Mouse (Mus musculus): Measurements from ENCODE around the gene Naa80. TPM values are rescaled to one million over a fixed set of nuclear protein-coding genes. Genes with fewer than 3 reads are reported as not detected.
"Not testable (repeated sequence)": the region's sequence is repeated elsewhere in the genome, so short reads cannot be mapped to it uniquely, and the experiment has no call there.

Gene Naa80
- polyA plus RNA-seq, 1 experiment from 2014 or later, result 14.7 TPM

DNA sequence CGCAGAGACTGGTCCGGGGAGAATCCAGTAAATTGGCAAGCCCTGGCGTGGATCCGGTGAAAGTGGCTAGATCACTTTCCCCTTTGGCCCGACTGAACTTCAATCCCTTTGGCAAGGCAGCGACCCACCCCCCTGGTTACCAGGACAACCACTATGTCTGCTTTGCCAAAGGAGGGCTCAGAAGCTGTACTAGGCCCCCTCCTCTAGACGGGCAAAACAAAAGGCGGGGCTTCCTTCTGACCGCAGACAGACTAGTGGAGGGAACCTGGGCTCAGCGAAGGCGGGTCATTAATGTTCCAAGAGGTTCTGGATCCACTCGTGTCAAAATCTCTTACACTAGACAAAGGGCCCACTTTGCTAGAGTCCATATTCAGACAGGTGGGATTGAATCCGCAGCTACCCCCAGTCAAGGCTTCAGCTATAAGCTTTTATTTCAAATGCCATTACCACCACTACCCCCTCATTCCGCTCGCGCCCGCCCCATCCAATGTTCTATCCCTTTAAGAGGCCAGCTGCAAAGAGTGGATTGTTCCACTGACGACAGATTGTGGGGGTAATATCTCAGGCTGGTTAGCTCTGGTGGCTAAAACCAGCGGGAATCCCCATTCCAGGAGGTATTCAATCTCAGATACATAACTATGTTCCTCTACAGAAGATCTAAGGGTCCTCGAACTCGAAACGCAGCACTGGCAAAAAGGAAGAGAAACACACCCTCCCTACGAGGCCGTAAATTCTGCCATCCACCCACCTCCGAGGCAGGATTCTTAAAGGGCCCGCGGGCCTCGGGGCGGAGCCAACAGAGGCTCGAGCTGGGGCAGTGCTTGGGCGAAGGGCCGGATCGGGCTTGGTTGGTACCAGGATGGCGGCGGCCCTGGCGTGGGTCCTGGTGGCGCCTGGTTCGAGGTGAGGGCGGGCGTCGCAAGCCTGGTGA, 10.1 kb upstream of the Naa80 start:
- DNase-seq (peak; percentile 94), ATAC-seq (ENCODE audit: insufficient read depth) (peak; percentile 82)
- no peak for TF ChIP-seq CTCF (IDR thresholded peaks at IDR 0.05; ENCODE audit: low read depth)
- H3K4me2 ChIP-seq, result peak overlapping the region; percentile 65
- H3K4me1 ChIP-seq (ENCODE audit: insufficient read depth), result peaks cover 27% of the 10 kb centered on the region
- H3K4me3 ChIP-seq (ENCODE audit: low read depth, low read length), result peak overlapping the region; percentile 84
- peak overlapping the region; percentile 92 for H3K27ac ChIP-seq (ENCODE audit: low read depth)
- H3K36me3 ChIP-seq (ENCODE audit: insufficient read depth), result peaks cover 50% of the 10 kb centered on the region
- WGBS, result under 1% methylated on average over 41 of the region's 41 CpGs
- peak overlapping the region; percentile 89 for H3K9ac ChIP-seq
- H3K27me3 ChIP-seq (ENCODE audit: insufficient read depth, low read length), result no peaks in the 10 kb centered on the region
- H3K9me3 ChIP-seq (ENCODE audit: low read depth, low read length), result no peaks in the 10 kb centered on the region

DNA sequence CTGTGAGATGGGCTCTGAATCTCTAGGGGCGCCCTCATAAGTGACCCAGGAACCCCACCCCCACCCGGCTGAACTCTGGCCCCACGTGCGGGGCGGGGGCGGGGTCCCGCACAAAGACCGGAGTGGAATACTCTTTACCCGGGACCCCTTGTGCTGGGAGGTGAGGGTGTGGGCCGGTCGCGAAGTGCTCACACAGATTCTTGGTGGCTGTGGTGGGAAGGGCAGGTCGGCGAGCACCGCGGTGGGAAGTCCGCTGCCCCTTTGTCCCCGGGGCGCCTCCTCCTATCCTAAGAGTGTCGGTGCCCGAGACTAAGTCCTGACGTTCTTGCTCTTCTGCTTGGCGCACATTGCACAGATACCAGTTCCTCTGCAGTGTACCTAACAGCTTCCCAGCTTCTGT, 9.4 kb upstream of the Naa80 start:
- DNase-seq (peak; percentile 55), ATAC-seq (ENCODE audit: insufficient read depth) (peak; percentile 18)
- H3K4me2 ChIP-seq, result peak overlapping the region; percentile 65
- no peaks in the 10 kb centered on the region for H3K27me3 ChIP-seq (ENCODE audit: insufficient read depth, low read length)
- WGBS, result under 1% methylated on average over 23 of the region's 23 CpGs
- no peak for TF ChIP-seq CTCF (IDR thresholded peaks at IDR 0.05; ENCODE audit: low read depth)
- H3K4me3 ChIP-seq (ENCODE audit: low read depth, low read length), result peak overlapping the region; percentile 84
- H3K9ac ChIP-seq, result peak overlapping the region; percentile 89
- peaks cover 52% of the 10 kb centered on the region for H3K36me3 ChIP-seq (ENCODE audit: insufficient read depth)
- no peaks in the 10 kb centered on the region for H3K9me3 ChIP-seq (ENCODE audit: low read depth, low read length)
- peaks cover 21% of the 10 kb centered on the region for H3K4me1 ChIP-seq (ENCODE audit: insufficient read depth)
- H3K27ac ChIP-seq (ENCODE audit: low read depth), result peak overlapping the region; percentile 92

DNA sequence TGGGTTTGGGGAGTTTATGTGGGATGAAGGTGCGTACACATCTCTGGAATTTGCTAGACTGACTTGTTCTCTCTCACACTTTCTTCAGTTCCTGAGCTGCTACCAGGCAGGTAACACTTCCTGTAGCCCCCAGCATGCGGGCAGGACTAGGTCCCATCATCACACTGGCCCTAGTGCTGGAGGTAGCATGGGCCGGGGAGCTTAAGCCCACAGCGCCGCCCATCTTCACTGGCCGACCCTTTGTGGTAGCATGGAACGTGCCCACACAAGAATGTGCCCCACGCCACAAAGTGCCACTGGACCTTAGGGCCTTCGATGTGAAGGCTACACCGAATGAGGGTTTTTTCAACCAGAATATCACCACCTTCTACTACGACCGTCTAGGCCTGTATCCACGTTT, 8.7 kb upstream of the Naa80 start:
- 24% methylated on average over 13 of the region's 13 CpGs for WGBS
- DNase-seq (no peak), ATAC-seq (ENCODE audit: insufficient read depth) (no peak)
- H3K27me3 ChIP-seq (ENCODE audit: insufficient read depth, low read length), result no peaks in the 10 kb centered on the region
- peaks cover 21% of the 10 kb centered on the region for H3K4me1 ChIP-seq (ENCODE audit: insufficient read depth)
- H3K9ac ChIP-seq, result peak overlapping the region; percentile 89
- H3K9me3 ChIP-seq (ENCODE audit: low read depth, low read length), result no peaks in the 10 kb centered on the region
- H3K27ac ChIP-seq (ENCODE audit: low read depth), result peak overlapping the region; percentile 92
- H3K4me3 ChIP-seq (ENCODE audit: low read depth, low read length), result peak overlapping the region; percentile 84
- peaks cover 49% of the 10 kb centered on the region for H3K36me3 ChIP-seq (ENCODE audit: insufficient read depth)
- TF ChIP-seq CTCF (IDR thresholded peaks at IDR 0.05; ENCODE audit: low read depth), result peak; percentile 12; the same call in 1 of the 2 replicates
- H3K4me2 ChIP-seq, result peak overlapping the region; percentile 65

DNA sequence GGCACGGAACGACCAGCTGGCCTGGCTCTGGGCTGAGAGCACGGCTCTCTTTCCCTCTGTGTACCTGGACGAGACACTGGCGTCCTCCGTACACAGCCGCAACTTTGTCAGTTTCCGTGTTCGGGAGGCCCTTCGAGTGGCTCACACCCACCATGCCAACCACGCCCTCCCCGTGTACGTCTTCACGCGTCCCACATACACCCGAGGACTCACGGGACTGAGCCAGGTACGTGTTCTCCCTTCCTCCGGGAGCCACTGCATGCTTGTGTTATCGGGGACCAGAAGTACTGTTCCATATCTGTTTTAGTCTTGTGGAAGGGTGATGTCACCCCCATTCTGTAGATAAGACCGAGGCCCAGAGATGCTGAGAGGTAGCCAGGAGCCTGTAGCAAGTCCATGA, 7.8 kb upstream of the Naa80 start:
- Histone ChIP-seq H3K27me3 (ENCODE audit: insufficient read depth, low read length) (no peaks in the 10 kb centered on the region), H3K27ac (ENCODE audit: low read depth) (peak overlapping the region; percentile 92), H3K9me3 (ENCODE audit: low read depth, low read length) (no peaks in the 10 kb centered on the region), H3K36me3 (ENCODE audit: insufficient read depth) (peaks cover 43% of the 10 kb centered on the region), H3K9ac (peak overlapping the region; percentile 89), H3K4me1 (ENCODE audit: insufficient read depth) (peaks cover 23% of the 10 kb centered on the region), H3K4me2 (peak overlapping the region; percentile 65), H3K4me3 (ENCODE audit: low read depth, low read length) (peak overlapping the region; percentile 84)
- WGBS, result 84% methylated on average over 21 of the region's 21 CpGs
- no peak for DNase-seq
- ATAC-seq (ENCODE audit: insufficient read depth), result no peak
- TF ChIP-seq CTCF (IDR thresholded peaks at IDR 0.05; ENCODE audit: low read depth), result no peak

DNA sequence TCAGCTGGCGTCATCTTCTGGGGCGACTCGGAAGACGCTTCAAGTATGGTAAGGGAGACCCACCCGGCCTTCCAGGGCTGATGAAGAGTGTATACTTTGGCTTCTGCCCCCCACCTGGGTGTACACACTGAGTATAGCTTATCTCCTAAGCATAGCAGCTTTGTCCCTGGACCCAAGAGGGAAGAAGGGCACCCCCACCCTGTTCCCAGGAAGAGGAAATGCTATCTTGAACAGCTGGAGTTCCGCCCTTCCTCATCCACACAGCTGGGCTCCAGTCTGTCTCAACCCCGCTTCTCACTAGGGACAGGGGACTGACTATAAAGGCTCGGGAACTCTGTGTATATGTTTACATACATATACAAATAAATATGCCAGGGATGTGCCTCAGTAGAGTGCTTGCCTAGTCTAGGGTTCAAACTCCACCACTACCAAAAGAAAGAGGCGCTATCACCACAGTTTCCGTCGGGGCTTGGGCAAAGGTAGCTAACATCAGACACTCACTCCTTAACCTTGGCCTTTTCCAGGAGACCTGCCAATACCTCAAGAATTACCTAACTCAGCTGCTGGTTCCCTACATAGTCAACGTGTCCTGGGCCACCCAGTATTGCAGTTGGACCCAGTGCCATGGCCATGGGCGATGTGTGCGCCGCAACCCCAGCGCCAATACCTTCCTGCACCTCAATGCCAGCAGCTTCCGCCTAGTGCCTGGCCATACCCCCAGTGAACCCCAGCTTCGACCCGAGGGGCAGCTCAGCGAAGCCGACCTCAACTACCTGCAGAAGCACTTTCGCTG, 7.0 kb upstream of the Naa80 start:
- peak overlapping the region; percentile 65 for H3K4me2 ChIP-seq
- H3K27me3 ChIP-seq (ENCODE audit: insufficient read depth, low read length), result no peaks in the 10 kb centered on the region
- no peaks in the 10 kb centered on the region for H3K9me3 ChIP-seq (ENCODE audit: low read depth, low read length)
- peaks cover 43% of the 10 kb centered on the region for H3K36me3 ChIP-seq (ENCODE audit: insufficient read depth)
- ATAC-seq (ENCODE audit: insufficient read depth) (no peak), DNase-seq (no peak)
- H3K4me3 ChIP-seq (ENCODE audit: low read depth, low read length), result peak overlapping the region; percentile 84; the same call in 1 of the 2 replicates
- whole genome bisulfite sequencing, result 84% methylated on average over 22 of the region's 22 CpGs
- H3K27ac ChIP-seq (ENCODE audit: low read depth), result peak overlapping the region; percentile 36; the same call in 1 of the 2 replicates
- no peak for TF ChIP-seq CTCF (IDR thresholded peaks at IDR 0.05; ENCODE audit: low read depth)
- peak overlapping the region; percentile 89; the same call in 1 of the 2 replicates for H3K9ac ChIP-seq
- H3K4me1 ChIP-seq (ENCODE audit: insufficient read depth), result peaks cover 29% of the 10 kb centered on the region

DNA sequence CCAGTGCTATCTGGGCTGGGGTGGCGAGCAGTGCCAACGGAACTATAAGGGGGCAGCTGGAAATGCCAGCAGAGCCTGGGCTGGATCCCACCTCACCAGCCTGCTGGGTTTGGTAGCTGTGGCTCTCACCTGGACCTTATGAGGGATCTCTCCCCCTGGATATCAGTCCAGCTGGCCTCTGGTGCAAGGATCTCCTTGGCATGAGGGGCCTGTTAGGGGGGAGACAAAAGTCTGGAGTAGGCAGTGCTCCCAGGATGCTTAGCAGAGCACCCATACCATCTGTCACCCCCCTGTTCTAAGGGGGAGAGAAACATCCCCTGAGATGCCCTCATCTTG, 6.4 kb upstream of the Naa80 start:
- H3K9ac ChIP-seq, result no peak overlapping the region
- H3K4me3 ChIP-seq (ENCODE audit: low read depth, low read length), result no peak overlapping the region
- DNase-seq (no peak), ATAC-seq (ENCODE audit: insufficient read depth) (no peak)
- peaks cover 43% of the 10 kb centered on the region for H3K36me3 ChIP-seq (ENCODE audit: insufficient read depth)
- H3K4me1 ChIP-seq (ENCODE audit: insufficient read depth), result peaks cover 30% of the 10 kb centered on the region
- H3K4me2 ChIP-seq, result no peak overlapping the region
- no peak for TF ChIP-seq CTCF (IDR thresholded peaks at IDR 0.05; ENCODE audit: low read depth)
- no peak overlapping the region for H3K27ac ChIP-seq (ENCODE audit: low read depth)
- WGBS, result 95% methylated on average over 2 of the region's 2 CpGs
- H3K9me3 ChIP-seq (ENCODE audit: low read depth, low read length), result no peaks in the 10 kb centered on the region
- no peaks in the 10 kb centered on the region for H3K27me3 ChIP-seq (ENCODE audit: insufficient read depth, low read length)

DNA sequence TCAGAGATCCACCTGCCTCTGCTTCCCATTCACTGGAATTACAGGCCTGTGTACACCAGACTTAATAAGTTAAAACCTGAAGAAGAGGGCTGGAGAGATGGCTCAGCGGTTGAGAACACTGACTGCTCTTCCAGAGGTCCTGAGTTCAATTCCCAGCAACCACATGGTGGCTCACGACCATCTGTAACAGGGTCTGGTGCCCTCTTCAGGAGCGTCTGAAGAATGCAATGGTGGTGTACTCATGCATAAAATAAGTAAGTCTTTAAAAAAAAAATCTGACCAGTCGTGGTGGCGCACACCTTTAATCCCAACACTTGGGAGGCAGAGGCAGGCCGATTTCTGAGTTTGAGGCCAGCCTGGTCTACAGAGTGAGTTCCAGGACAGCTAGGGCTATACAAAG, 4.9 kb upstream of the Naa80 start:
- H3K9me3 ChIP-seq (ENCODE audit: low read depth, low read length); DNase-seq; ATAC-seq (ENCODE audit: insufficient read depth); H3K27me3 ChIP-seq (ENCODE audit: insufficient read depth, low read length); H3K4me2 ChIP-seq; H3K4me3 ChIP-seq (ENCODE audit: low read depth, low read length); H3K27ac ChIP-seq (ENCODE audit: low read depth); H3K9ac ChIP-seq: not testable (repeated sequence)
- peaks cover 29% of the 10 kb centered on the region for H3K4me1 ChIP-seq (ENCODE audit: insufficient read depth)
- 82% methylated on average over 6 of the region's 6 CpGs for WGBS
- TF ChIP-seq CTCF (IDR thresholded peaks at IDR 0.05; ENCODE audit: low read depth), result 0 out of 2 replicates have a peak, but pooled peaks have one; percentile 21
- H3K36me3 ChIP-seq (ENCODE audit: insufficient read depth), result peaks cover 43% of the 10 kb centered on the region
